Mouse (Mus musculus) mouse embryonic stem cell (cell line): ENCODE results near the gene Treml1.

Experiments
- in situ Hi-C, 2 experiments: fragments of 300-500 bp; cut with MboI; formaldehyde crosslinking; loops; 1 replicate in 1 of 2; 3 replicates in 1 of 2; pipeline ENCODE4 v1.14.3; 2019 to 2020; ENCODE audit warnings: low sequenced_read_pairs in 2 of 2, low pct_unique_long_range_greater_than_20kb in 1 of 2, mixed read lengths in 1 of 2; ENCODE audit not compliant: unreplicated experiment in 1 of 2

Treml1 gene

GRCm38 (mm10) chr17:48401710-48402109 is 42.0 kb downstream of the Treml1 start:
- in situ Hi-C loops, result no loop called here

- in situ Hi-C loops, result no loop called here
These were observed 43.0 kb downstream of the Treml1 start for GRCm38 (mm10) chr17:48402751-48403150.

- in situ Hi-C loops, result no loop called here
These were observed 44.1 kb downstream of the Treml1 start for GRCm38 (mm10) chr17:48403848-48404247.

GRCm38 (mm10) chr17:48404706-48405105 is 45.0 kb downstream of the Treml1 start:
- in situ Hi-C loops, result no loop called here

- in situ Hi-C loops, result no loop called here
These were observed 47.4 kb downstream of the Treml1 start for GRCm38 (mm10) chr17:48407154-48407553.

GRCm38 (mm10) chr17:48407910-48408525 is 48.3 kb downstream of the Treml1 start:
- in situ Hi-C loops, result no loop called here

- in situ Hi-C loops, result no loop called here
These were observed 49.0 kb downstream of the Treml1 start for GRCm38 (mm10) chr17:48408526-48409291.

GRCm38 (mm10) chr17:48409380-48410298 is 49.9 kb downstream of the Treml1 start, which contains the start of the genes Nfya and Oard1:
Gene Nfya, minus strand, starts transcription at chr17:48409906.
Gene Oard1, plus strand, starts transcription at chr17:48410014.
- in situ Hi-C loops, result no loop called here

- in situ Hi-C loops, result no loop called here
These were observed 50.6 kb downstream of the Treml1 start for GRCm38 (mm10) chr17:48410299-48410785.

- in situ Hi-C loops, result no loop called here
These were observed 51.5 kb downstream of the Treml1 start for GRCm38 (mm10) chr17:48411241-48411640.

GRCm38 (mm10) chr17:48416011-48416410 is 56.3 kb downstream of the Treml1 start:
- in situ Hi-C loops, result no loop called here
